Comparison of ENCODE assay signal across 8 mouse cellular contexts in the genomic region with DNA sequence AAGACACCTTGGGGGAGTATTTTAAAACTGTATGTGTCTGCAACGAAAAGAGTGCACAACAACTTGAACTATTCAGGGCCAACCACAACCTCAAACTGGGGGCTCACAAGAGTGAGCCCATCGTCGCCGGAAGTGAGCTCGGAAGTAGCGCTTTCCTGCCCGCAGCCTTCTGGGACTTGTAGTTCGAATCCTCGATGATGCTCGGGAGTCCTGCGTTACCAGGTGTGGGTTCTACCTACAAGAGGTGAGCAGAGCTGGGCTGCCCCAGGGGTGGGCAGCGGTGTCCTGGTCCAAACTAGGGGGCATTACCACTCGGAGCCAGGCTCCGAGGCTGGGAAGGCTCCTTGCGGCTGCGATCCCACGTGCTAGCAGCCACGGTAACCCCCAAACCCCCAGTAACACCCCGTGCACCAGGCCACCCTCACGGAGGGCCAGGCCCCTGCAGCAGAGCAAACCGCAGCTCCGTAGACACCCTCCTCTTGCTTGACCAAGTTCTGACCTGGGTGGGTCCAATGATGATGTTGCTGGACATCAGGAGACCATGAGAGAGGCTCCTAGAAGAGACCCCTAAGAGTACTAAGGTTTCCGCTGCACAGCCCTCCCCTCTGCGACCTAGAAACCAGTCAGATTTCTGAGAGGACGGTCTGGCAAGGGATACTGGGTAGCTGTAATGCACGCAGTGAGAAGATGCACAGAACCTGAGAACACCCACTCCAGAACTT. TPM values are rescaled to one million over a fixed set of nuclear protein-coding genes. Genes with fewer than 3 reads are reported as not detected.
DNase-seq lines count a peak whose midpoint lies in the region; ATAC-seq and TF ChIP-seq lines count a peak whose summit lies in the region.

No protein-coding gene starts in this region.

- no peaks in the 10 kb centered on the region for H3K27me3 ChIP-seq in forebrain, embryonic 14.5 days (replicated peaks; ENCODE audit: control insufficient read depth, insufficient read depth, low read length)
- H3K27me3 ChIP-seq in hindbrain, embryonic 10.5 days (ENCODE audit: insufficient read depth, poor library complexity, severe bottlenecking): no peaks in the 10 kb centered on the region
- H3K27me3 ChIP-seq in lung, postnatal 0 days (replicated peaks; ENCODE audit: insufficient read depth, low read length): no peaks in the 10 kb centered on the region

- no peaks in the 10 kb centered on the region for H3K36me3 ChIP-seq in forebrain, embryonic 14.5 days (ENCODE audit: control insufficient read depth, insufficient read depth, low read length)
- no peaks in the 10 kb centered on the region for H3K36me3 ChIP-seq in hindbrain, embryonic 10.5 days
- H3K36me3 ChIP-seq in lung, postnatal 0 days (ENCODE audit: insufficient read depth, low read length): no peaks in the 10 kb centered on the region

- 3% methylated on average over 26 of the region's 26 CpGs for WGBS in forebrain, embryonic 14.5 days
- 5% methylated on average over 26 of the region's 26 CpGs for WGBS in hindbrain, embryonic 10.5 days
- WGBS in lung, postnatal 0 days: 2% methylated on average over 26 of the region's 26 CpGs

- peak overlapping the region; percentile 75 for H3K4me3 ChIP-seq in forebrain, embryonic 14.5 days (ENCODE audit: low read depth, low read length)
- peak overlapping the region; percentile 71 for H3K4me3 ChIP-seq in hindbrain, embryonic 10.5 days
- peak overlapping the region; percentile 55 for H3K4me3 ChIP-seq in lung, postnatal 0 days (ENCODE audit: low read depth, low read length)

- H3K9ac ChIP-seq in forebrain, embryonic 14.5 days (ENCODE audit: low read length): peak overlapping the region; percentile 80
- no peak overlapping the region for H3K9ac ChIP-seq in lung, postnatal 0 days (replicated peaks; ENCODE audit: low read depth)

- peaks cover 7% of the 10 kb centered on the region for H3K4me1 ChIP-seq in forebrain, embryonic 14.5 days (ENCODE audit: control insufficient read depth, insufficient read depth, low read length)
- peaks cover 8% of the 10 kb centered on the region for H3K4me1 ChIP-seq in hindbrain, embryonic 10.5 days (replicated peaks)
- H3K4me1 ChIP-seq in lung, postnatal 0 days (ENCODE audit: insufficient read depth, low read depth, low read length): peaks cover 6% of the 10 kb centered on the region; the same call in 1 of the 2 replicates

- no peak overlapping the region for H3K27ac ChIP-seq in forebrain, embryonic 14.5 days (ENCODE audit: low read depth, low read length)
- H3K27ac ChIP-seq in hindbrain, embryonic 10.5 days: peak overlapping the region; percentile 88
- H3K27ac ChIP-seq in lung, postnatal 0 days (ENCODE audit: low read length): no peak overlapping the region

- TF ChIP-seq EP300 in lung, postnatal 0 days (IDR thresholded peaks at IDR 0.05): no peak

- TF ChIP-seq CTCF in lung, postnatal 0 days (IDR thresholded peaks at IDR 0.05): no peak

- H3K4me2 ChIP-seq in forebrain, embryonic 14.5 days (ENCODE audit: low read length): peak overlapping the region; percentile 85
- peak overlapping the region; percentile 97 for H3K4me2 ChIP-seq in lung, postnatal 0 days (replicated peaks; ENCODE audit: low read depth, low read length)

- H3K9me3 ChIP-seq in forebrain, embryonic 14.5 days (replicated peaks; ENCODE audit: control insufficient read depth, low read length): no peaks in the 10 kb centered on the region
- no peaks in the 10 kb centered on the region for H3K9me3 ChIP-seq in hindbrain, embryonic 10.5 days
- H3K9me3 ChIP-seq in lung, postnatal 0 days (ENCODE audit: low read length): no peaks in the 10 kb centered on the region

- peak; percentile 83 for DNase-seq in MEL-GATA-1-ER (ENCODE audit: extremely low read depth, low read depth)
- DNase-seq in cerebellum, adult 11 months: peak; percentile 62
- peak; percentile 89 for DNase-seq in forebrain, embryonic 14.5 days (ENCODE audit: low spot score)
- DNase-seq in hindbrain, embryonic 10.5 days (ENCODE audit: low spot score): peak; percentile 70
- DNase-seq in layer of hippocampus, postnatal 10 days (ENCODE audit: low spot score in 2 of 2): peak; percentile 56 to 65
- DNase-seq in lung, postnatal 0 days (ENCODE audit: low spot score): peak; percentile 55
- DNase-seq in retina, embryonic 14.5 days (ENCODE audit: low spot score): peak; percentile 70
- peak; percentile 60 for DNase-seq in thymus, postnatal 25 days

- peak; percentile 95 for ATAC-seq in forebrain, embryonic 14.5 days
- ATAC-seq in lung, postnatal 0 days: peak; percentile 65

RNA-seq across cellular contexts. Expression of a gene that starts 1.2 kb away (rescaled TPM):
- polyA plus RNA-seq in forebrain, embryonic 14.5 days (2014; fragmentation: Nextera tagmentation; extraction: Ambion mirVana): 14.9 and 15.3 TPM in 2 replicates
- 9.9 and 12.9 TPM in 2 replicates for polyA plus RNA-seq in hindbrain, embryonic 10.5 days (2016; fragmentation: Nextera tagmentation; extraction: Ambion mirVana)
- total RNA-seq in layer of hippocampus, postnatal 10 days (2021): 10 to 100 TPM; 26.4 to 29.1 TPM
- 0.97 and 1.3 TPM in 2 replicates for polyA plus RNA-seq in lung, postnatal 0 days (2015; fragmentation: Nextera tagmentation; extraction: Ambion mirVana)

RNA-seq across cellular contexts. Expression of a gene that starts 22.1 kb away (rescaled TPM):
- polyA plus RNA-seq in forebrain, embryonic 14.5 days (2014; fragmentation: Nextera tagmentation; extraction: Ambion mirVana): 244 and 252 TPM in 2 replicates
- 90.8 and 118 TPM in 2 replicates for polyA plus RNA-seq in hindbrain, embryonic 10.5 days (2016; fragmentation: Nextera tagmentation; extraction: Ambion mirVana)
- 10 to 100 TPM; 55.3 to 63.8 TPM for total RNA-seq in layer of hippocampus, postnatal 10 days (2021)
- 80.9 and 81.9 TPM in 2 replicates for polyA plus RNA-seq in lung, postnatal 0 days (2015; fragmentation: Nextera tagmentation; extraction: Ambion mirVana)

RNA-seq across cellular contexts. Expression of a gene that starts 37.1 kb away (rescaled TPM):
- polyA plus RNA-seq in forebrain, embryonic 14.5 days (2014; fragmentation: Nextera tagmentation; extraction: Ambion mirVana): 410 and 433 TPM in 2 replicates
- 559 and 788 TPM in 2 replicates for polyA plus RNA-seq in hindbrain, embryonic 10.5 days (2016; fragmentation: Nextera tagmentation; extraction: Ambion mirVana)
- total RNA-seq in layer of hippocampus, postnatal 10 days (2021): 100 to 1,000 TPM; 157 to 164 TPM
- 393 and 433 TPM in 2 replicates for polyA plus RNA-seq in lung, postnatal 0 days (2015; fragmentation: Nextera tagmentation; extraction: Ambion mirVana)
